Mouse (Mus musculus) cortical plate, adult 2 months (tissue): ENCODE data around the gene Dcxr.

ENCODE experiments used
- CTCF ChIP-seq: fragments of 200-500 bp; IDR thresholded peaks from 2 replicates; pipeline ENCODE4 v1.5.1; 2011; ENCODE audit warnings: mild to moderate bottlenecking, control low read depth, low read length; ENCODE audit not compliant: insufficient read depth; ENCODE audit errors: extremely low read depth
- POLR2A ChIP-seq: fragments of 200-500 bp; IDR thresholded peaks from 2 replicates; pipeline ENCODE4 v1.6.1; 2011; ENCODE audit warnings: mild to moderate bottlenecking, low read length, control low read depth; ENCODE audit not compliant: insufficient read depth; ENCODE audit errors: extremely low read depth

DNA sequence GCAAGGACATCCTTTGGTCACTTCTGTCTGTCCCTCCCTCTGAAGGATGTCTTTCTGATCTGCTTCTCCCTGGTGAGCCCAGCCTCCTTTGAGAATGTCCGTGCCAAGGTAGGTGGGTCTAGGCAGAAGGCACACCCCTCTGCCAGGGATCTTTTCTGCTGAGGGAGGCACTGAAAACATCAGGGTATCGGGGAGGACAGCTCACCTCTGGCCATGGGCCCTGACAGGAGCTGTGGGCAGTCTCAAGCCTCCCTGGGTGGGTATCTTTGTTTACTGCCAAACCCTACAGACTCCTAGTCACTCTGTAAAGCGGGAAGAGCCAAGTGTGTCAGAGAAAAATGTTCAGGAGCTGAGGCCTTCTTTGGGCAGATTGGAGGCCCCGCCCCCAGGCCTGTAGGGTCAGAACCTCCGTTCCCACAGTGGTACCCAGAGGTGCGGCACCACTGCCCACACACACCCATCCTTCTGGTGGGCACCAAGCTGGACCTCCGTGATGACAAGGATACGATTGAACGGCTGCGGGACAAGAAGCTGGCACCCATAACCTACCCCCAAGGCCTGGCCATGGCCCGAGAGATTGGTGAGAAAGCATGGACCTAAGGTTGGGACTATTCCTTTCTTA is 4.2 kb downstream of the Dcxr start:
- no peak for TF ChIP-seq CTCF
- TF ChIP-seq POLR2A = no peak
